Mouse (Mus musculus) layer of hippocampus, adult 8-10 months (tissue): ENCODE measurements around the gene Oat. TPM values are rescaled to one million over a fixed set of nuclear protein-coding genes. Genes with fewer than 3 reads are reported as not detected.

ENCODE experiments used
- DNase-seq, 2 experiments: peaks; one replicate each; pipeline ENCODE4 v3.0.0; 2022; ENCODE audit warnings: low spot score in 2 of 2
- total RNA-seq, 4 experiments: library from RNA; stranded (reverse); gene quantifications; 2 replicates each; pipeline ENCODE4 v1.2.4; 2022

Oat gene
- total RNA-seq, 4 experiments from 2014 or later = 97.0 to 114 (median 108) TPM

DNA sequence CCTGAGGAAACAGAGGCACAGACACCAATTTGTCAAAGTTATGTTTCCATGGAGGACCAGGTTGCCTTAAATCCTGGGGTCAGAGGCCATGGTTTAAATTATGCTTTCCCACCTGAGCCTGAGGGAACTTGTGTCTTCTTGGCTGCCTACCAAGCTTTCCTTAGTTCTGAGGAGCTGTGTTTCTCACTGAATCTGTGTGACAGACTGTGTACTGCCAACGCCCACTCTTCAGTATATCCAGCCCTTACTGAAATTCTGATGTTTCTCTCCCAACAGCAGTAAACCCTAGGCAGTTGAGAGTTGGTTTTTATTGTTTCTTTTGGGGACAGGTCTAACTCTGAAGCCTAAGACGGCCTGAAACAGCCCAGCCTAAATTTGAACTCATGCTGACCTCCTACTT, 17.6 kb upstream of the Oat start:
- DNase-seq = no peak

DNA sequence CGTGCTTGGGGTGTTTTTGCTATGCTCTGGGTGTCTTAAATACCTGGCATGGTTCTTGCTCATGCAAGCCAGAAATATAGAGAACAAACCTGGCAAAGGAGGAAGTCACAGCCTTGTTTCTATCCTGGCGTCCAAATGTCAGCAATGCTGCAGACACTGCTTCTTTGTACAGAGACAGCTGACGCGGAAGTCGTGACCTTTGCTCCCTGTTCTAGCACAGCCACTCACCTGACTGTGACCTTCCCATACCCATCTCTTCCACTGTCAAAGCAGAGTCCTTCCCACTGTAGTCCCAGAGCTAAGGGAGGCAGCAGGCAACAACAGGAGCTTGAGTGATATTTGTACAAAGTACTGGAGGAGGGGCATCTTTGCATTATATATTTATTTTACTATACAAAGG, 13.4 kb upstream of the Oat start:
- DNase-seq = no peak

DNA sequence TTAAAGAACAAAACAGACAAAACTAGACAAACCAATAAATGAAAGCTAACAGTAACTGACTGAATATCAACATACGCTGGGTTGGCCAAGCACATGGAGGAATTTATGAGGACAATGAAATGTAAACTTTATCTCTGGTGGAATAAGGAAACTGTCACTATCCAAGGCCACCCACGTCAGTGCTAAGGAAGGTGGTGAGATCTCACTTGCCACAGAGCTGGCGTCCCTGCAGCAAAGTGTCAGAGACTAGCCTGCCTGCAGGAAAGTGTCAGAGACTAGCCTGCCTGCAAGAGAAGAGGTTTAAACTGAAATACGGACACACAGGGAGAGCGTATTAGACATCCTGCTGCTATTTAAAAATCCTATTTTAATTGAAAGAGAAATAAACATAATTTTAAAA, 11.0 kb upstream of the Oat start:
- no peak for DNase-seq

DNA sequence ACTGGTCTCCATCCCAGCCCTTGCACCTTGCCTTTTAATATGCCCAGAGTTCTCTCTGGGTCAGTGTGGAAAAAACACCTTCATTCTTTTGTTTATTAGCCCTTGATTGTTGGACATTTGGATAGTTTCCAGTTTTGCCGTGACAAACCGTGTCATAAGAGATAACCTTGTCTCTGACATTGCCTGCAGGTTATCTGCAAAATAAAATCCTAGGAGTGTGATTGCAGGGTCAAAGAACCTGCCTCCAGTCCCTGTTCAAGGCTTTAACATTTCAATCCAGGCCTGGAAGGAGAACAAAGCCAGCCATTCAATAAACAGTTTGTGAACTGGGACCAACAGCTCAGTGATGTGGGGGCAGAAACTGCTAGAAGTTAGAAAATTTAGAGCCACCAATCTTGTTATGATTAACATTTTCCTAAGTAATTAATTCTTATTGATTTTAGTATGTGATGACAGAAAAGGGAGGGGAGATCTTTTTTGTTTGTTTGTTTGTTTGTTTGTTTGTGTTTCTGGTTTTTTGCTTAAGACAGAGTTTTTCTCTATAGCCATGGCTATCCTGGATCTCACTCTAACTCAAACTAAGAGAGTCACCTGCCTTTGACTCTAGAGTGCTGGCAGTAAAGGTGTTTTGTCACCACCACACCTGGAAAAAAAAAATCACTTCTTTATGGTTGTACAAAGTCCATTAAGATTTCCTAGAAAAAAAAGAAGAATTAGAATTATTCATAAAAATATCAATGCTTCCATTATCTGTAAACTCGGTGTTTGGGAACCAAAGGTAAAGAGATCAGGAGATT, 9.7 kb upstream of the Oat start:
- no peak for DNase-seq

DNA sequence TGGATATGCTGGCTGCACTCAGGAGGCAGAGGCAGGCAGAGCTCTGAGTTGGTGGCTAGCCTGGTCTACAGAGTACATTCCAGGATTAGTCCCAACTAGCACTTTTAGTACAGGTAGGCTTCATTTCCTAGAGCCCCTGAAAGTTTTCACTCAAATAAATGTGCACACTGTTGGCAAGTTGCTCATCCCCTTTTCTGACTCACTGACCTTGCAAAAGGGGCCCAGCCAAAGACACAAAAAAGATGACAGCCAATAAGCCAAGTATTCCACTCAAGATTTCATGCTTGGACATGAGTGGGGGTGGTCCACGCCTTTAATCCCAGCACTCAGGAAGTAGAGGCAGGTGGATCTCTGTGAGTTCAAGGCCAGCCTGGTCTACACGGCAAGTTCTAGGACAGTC, 5.2 kb upstream of the Oat start:
- DNase-seq = no peak

DNA sequence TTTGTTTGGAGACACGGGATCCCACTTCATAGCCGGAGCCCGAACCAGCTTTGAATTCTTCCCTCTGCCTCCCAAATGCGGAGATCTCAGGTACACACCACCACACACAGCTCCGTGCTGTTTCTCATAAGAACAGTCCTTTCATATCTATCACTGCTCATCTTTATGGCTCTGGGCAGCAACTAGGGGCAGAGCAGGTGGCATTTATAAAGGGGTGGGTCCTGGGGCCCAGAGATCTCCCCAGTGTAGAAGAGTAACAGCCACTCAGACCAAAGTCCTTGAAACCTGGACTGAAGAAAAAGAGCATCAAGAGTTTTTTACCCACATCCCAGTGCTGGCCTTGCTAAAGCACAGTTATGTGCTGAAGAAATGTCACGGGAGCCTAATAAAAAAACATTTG, 4.3 kb upstream of the Oat start:
- no peak for DNase-seq

DNA sequence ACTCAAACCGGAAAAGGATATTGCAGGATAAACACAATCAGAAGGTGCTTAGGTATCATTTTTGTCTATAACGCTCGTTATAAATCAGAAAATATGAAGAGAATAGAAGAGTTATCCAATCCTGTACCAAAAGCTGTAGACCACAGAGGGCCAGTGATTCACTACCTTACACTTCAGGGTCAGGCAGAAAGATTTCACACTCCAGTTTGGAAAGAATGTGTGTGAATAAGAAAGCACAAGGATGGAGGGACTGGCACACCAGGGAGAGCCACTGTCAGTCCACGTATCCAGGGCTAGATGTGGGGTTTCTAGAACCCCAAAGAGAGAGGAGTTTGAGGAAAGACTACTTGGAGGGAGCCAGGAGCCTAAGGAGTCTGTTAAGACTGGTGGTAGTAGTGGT, 693 bp upstream of the Oat start:
- DNase-seq = no peak

DNA sequence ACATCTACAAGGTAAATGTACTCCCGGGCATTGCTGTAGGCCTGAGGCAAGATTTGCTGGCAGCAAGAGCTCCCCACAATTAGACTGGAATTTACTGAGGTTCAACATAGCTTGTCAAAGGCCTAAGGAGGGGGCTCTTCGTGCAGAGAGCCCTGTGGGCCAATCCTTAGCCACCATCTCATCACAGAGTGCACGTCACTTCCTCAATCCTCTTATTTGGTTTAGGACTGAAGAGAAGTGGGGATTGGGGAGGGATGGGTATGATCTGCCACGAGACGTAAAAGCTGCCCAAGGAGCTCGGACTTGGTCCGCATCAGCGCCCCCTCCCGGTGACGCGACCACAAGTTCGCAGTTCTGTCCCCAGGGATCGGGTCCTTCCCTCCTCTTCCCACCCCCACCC, 575 bp downstream of the Oat start:
- DNase-seq = peak; percentile 78 to 84

DNA sequence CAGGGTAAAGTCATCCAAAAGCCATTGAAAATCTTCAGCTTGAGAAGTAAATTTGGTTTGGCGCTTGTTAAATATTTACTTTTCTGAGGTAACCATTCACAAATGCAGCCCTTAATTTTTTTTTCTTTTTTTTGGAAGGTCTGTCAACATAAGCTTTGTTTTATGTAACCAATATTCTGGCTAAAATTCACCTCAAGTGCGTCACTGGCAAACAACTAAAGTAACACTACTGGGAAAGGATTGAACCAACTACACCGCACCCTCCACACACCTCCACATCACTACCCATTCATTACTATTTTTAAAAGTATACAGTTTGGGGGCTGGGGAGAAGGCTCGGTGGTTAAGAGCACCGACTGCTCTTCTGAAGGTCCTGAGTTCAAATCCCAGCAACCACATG, 1.6 kb downstream of the Oat start:
- no peak for DNase-seq

DNA sequence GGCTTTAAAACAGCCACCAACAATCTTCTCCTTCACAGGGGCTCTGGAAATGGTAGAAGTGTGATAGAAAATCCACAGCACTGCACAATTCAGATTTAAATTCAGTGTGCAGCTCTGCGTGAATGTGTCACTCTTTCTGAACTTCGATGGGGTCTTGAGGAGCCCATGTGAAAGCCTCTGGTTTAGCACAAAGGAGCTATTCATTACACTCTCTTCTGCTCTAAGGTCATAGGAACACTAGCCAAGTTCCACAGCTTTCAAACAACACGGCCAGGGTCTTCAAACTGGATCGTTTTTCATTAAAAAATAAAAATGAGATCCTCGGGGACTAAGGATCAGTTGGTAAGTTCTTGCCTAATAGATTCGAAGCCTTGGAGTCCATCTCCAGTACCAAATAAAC, 3.0 kb downstream of the Oat start:
- no peak for DNase-seq

DNA sequence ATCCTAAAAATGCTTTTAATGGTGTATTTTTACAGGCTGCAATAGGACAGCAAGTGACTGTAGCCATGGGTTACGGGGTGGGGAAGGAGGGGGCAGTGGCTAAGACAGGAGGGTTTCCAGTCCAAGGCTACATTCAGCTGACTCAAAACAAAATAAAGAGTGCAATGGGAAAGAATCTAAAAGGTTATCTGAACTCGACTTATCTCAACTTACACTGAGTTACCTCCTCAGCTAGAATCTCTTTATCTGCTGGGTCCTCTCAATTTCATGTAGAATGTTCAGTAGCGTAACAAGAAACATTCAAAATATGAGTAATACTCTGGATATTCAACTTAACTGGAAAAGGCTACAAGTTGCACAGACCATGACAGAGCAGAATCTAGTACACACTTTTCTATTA, 3.5 kb downstream of the Oat start:
- no peak for DNase-seq

DNA sequence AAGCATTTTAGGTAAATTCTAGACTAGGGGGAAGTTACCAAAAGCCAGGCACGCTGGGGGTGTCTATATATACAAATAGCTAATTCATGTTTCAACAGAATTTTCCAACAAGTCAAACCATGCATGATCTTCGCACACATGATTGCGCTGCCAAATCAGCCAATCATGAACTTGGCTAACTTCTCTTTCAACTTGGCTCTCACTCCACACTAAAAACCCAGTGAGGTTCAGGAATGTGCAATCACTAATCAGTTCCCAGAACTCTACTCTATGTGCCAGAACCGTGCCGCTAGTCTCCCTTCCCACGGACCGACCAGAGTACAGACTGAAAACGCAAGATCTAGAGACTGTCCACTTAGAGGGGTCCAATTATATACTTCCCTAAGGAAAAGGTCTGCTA, 4.7 kb downstream of the Oat start:
- DNase-seq = no peak

DNA sequence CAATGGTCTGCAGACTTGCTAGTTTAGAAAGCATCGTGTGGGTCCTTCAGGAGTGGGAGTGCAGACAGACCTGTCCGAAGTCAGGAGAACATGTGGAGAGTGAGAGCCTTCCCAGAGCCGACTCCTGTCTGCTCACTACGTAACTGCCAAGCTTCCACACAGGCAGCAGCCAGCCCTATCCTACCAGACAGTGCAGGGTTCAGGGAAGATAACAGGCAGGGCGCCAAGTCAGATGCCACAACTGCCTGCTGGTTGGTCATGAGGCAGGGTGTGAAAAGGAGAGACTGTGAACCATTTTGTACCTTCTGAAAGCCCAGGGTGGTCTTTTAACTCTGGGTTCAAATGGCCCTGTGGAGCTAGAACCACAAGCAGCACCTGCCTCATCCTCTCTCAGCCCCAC, 6.1 kb downstream of the Oat start:
- no peak for DNase-seq

DNA sequence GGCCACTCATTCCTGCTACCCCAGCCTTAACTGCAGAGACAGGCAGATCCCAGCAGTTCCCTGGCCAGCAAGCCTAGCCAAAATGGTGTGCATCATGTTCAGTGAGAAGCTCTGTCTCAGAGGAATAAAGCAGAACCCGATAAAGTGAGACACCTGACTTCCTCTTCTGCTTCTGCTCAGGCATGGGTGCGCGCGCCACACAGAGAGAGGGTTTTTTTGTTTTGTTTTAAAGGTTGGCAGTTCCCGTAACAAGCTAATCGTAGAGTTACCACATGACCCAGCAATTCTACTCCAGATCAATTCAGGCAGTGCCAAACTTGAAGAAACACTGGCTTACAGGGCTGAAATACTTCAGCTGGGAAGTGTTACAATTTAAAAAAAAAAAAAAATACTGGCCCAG, 7.4 kb downstream of the Oat start:
- no peak for DNase-seq

DNA sequence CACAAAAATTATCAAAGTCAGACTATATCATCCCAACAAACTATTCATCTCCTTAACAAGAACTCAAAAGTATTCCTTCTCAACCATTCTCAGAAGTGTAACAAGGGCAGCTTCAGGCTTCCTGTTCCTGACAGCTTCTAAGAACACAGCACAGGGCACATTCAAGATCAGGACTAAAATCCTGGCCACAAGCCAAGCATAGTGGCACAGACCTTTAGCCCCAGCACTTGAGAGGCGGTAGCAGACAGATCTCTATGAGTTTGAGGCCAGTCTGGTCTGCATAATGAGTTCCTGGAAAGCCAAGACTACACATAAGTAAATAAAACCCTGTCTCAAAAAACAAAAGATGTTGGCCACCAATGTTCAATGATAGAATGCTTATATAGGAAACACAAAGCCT, 10.4 kb downstream of the Oat start:
- DNase-seq = no peak

DNA sequence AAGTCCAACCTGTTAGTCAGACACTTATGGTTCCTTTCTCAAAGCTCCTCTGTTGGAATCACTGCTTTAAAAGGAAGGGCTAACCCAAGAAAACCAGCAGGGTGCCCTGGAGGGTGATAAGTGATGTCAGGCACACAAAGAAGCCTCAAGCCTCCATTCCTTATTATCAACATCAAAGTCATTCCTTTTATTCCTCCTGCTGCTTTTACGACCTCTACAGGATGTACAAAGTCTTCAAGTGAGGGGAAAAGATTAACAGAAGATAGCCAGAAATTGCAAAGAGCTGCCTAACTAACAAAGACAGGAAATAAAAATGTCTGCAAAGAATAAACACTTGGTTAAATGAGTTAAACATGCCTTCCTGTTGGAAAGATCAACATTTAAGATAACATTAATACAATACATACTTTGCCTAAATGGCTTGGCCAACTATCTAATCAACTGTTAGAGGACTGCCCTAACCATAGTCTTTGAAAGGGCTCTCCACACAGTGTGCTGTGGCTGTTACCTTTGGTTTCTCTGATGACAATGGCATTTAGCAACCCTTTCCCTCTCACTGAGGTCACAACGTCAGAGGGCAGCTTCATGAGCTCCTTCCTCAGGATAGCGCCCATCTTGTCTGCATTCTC, 16.9 kb downstream of the Oat start:
- DNase-seq = no peak

DNA sequence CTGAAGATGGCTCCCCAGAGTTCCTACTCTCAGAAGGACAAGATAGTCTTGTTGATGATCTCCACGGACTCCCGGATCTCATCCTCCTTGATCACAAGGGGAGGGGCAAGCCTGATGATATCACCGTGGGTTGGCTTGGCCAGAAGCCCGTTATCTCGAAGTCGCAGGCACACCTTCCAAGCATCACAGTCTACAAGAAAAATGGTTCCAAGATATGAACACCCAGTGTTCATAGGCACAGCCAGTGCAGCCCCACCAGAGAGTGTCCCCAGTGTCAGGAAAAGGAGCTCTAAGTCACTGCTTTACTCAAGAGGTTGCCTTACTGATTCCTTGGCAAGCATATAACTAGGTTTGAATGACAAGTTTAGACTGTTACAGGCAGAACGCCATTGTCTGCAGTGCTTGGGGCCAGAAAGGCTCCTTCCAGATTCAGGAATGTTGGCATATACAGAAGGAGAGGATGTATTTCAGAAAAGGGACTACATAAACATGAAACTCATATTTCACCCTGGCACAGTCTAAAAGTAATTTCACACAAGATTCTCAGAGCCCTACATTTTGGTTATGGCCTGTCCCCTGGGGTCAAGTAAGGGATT, 18.0 kb downstream of the Oat start:
- DNase-seq = no peak

DNA sequence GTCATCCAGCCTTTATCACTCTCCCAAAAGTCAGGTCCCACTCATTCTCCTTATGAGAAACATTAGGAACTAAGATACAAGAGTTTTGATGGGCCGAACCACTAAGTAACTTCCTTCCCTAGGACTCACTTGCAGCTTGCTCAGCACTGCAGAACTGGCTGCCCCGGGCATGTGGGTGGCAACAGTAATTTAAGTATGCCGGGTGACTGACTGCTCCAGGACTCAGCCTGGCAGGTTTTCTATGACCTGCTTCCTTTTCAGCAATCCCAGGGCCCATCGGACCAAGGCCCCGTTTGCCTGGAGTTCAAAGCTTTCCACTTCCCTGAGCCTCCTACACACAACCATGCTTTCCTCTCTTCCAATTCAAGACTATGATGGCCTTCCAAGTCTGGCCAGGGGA, 19.6 kb downstream of the Oat start:
- DNase-seq = no peak

DNA sequence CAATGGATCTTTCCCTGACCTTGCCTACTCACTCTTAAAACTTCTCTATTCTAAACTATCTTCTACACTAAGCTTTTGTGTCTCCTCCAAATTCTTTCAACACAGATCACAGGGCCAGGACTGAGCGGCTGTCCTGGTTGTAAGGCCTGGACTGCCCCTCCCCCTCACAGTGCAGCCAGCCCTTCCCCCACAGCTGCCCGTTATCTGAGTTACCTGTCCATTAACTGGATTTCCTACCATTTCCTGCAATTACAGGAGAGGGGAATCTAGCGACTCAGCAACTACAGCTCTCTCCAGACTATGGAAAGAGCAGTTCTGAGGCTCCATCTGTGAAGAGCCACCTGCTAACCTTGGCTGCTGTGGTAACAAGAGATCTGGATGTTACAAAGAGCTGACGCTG, 20.3 kb downstream of the Oat start:
- DNase-seq = no peak

DNA sequence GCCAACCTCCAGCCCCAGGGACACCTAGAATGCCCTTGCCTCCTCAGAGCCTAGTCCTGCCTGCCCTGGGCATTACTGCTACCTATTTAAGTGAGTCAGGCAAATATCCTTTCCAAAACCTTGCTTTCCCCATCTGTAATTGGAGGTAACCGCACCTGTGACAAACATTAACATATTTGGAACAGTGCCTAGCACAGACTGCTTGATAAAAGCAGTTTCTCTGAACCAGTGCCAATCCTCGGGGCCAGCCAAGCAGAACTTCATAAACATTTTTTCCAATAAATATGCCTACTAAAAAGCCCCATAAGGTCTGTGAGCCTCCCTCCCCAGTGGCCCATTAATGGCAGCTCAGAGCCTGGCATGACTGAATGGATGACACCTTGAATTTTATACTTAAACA, 22.1 kb downstream of the Oat start:
- no peak for DNase-seq

DNA sequence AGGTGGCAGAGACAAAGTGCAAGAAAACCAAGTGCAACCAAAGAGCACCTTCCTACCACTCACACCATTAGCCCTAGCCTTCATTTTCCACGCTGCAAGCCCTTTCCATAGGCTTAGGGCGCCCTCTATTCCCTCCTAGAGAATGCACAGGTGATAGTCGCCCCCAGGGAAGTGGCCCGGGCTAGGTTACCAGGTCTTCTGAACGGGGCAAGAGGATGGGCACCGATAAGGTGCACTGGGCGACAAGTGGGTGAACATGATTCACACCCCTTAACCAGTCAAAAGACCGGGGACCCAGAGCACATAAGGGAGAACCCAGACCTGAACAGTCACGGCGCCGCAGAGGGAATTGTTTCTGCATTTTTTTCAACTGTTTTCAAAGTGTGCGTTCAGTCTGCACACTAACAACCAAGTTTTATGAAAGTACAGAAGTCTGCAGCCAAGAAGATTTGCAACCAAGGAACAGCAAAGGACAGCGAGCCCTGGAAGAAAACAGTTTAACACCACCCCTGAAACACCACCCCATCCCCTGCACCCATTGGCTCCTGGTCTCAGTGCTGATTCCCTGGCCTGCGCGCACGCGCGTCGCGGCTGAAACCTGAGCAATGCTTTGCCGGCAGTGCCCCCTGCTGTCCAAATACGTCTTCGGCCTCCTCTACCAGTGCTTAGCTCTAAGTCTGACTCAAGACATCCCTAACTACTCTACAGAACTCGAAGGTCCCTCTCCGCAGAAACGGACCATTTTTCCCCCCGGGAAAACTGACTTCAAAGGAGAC, 24.7 kb downstream of the Oat start:
- DNase-seq = peak; percentile 92 to 98

DNA sequence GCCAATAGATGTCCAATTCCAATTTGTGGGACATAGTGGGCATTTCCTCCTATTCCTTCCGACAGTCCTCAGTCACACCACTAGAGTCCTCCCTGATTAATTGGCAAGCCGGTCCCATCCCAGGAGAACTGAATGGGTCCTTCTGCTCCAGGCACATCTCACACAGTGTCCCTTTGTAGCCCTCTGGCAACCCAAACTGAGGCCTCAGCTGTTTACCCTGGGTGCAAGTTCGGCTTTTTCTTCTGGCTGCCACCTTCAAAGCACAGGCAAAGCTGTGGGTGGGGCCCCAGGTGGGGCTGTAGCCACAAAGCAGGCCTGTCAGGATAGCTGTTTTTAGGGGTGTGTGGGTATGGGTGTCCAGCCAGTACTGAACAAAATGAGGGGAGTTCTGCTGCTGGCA, 29.1 kb downstream of the Oat start:
- DNase-seq = no peak
